Mouse (Mus musculus): ENCODE measurements around the gene Efna4.

The Efna4 gene

GRCm38 (mm10) chr3:89328623-89329022, 9.2 kb downstream of the Efna4 start:
- no peak for DNase-seq

GRCm38 (mm10) chr3:89327371-89327870, 10.4 kb downstream of the Efna4 start:
- DNase-seq, result no peak

DNA sequence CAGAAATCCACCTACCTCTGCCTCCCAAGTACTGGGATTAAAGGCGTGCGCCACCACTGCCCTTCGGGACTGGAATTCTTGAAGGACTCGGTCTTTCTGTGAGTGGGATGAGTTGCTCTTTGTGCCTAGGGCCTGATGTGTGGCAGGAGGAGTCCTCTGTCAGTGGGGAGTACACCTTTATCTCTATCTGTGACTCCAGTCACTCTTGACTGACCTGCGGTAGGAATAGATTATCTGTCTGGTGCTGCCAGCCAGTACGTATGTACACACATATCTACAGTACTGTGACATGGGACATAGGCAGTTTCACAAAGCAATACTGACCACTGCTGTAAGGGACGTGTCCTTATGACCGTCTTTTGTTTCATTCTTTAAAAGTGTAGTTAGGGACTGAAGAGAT, 11.9 kb downstream of the Efna4 start:
- DNase-seq, result no peak

GRCm38 (mm10) chr3:89322514-89323165, 15.2 kb downstream of the Efna4 start, which contains the start of gene Efna3:
TSS of gene Efna3 (minus strand) at chr3:89322965.
- DNase-seq, result peak; percentile 58

- DNase-seq, result no peak
These were observed 15.7 kb downstream of the Efna4 start for GRCm38 (mm10) chr3:89322131-89322500.

DNA sequence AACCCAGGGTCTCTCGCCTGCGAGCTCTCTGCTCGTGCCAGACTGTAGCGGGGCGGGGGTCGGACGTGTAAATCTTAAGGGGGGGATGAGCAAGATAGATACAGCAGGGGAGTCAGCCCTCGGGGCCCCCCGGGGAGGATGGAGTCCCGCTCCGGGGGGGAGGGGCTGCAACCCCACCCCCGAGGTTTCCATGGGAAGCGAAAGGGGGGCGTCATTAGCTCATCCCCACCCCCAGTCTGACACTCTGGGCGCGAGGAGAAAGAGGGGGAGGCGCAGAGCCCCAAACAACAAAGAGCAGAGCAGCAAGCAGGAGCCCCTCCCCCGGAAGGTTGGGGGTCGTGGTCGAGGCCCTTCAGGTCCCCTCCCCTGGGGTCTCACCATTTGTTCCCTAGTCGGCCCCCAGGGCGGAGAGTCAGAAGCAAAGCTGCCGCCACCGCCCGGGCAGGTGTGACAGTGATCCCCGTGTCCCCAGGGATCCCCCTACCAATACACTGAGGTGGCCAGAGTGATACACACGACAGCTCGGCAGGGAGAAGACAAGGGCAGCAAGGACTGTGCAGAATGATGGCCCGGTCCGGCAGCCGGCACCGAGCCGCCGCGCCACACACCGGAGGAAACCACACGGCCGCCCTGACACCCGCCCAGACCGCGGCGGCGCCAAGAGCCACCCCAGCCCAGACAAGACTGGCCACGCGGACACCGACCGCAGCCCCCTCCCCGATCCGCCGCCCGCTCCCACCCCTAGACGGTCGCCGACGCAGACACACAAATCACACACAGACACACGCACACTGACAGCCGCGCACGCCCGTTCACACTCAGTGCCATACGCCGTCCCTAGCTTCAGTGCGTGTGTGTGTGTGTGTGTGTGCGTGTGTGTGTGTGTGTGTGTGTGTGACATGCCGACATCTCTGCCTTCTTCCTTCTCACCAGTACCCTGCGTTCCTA, 16.4 kb downstream of the Efna4 start:
- DNase-seq, result no peak

DNA sequence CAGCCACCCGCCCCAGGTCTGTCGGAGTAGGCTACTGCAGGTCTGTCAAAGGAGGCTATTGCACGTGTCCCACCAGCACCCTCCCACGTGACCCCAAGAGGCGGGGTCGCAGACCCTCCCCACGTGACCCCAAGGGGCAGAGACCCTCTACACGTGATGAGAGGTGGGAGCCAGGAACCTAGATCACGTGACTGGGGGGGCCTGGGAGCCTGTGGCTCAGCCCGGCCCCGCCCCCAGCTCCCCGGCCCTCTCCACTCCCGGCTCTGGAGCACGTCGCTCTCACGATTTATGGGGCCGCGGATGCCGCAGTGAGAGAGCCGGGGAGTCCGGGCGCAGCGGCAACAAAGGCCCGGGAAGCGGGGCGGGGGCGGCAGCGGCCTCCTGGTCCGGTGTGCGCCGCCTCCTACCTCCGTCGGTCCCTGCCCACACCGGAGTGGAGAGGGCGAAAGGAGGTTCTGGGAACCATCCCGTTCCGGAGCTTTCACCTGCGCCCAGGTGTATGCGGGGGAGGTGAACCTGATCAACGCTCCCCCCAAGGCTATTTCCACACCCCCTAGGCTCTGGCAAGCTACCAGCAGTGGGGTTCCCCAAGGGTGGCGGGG, 17.1 kb downstream of the Efna4 start:
- no peak for DNase-seq

GRCm38 (mm10) chr3:89319591-89320350, 18.1 kb downstream of the Efna4 start:
- DNase-seq, result no peak

DNA sequence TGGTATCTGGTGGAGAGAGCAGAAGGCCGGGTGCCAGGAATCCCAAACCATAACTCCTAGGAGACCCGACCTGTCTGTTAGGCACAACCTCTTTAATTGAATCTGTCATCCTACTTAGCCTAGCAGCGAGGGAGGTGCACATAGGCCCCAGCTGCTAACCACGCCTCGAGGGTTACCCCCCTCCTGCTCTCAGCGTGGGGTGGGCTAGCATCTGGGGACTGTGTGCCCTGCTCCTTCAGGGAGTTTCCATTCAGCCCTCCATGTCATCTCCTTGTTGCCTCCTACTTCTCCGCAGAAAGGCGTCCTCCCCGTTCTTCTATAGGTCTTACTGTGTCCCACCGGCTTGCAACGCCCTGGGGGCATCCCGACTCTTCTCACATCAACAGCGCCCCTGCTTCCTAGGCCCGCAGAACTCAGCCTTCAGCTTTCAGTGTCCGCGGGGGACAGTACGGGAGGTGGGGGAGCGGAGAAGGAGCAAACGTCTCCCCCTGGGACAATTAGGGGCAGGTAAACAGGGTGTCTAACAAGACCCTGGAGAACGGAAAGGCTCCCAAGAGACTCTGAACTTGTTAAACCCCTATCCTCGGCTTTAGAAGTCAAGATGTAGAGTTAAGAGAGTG, 18.7 kb downstream of the Efna4 start:
- DNase-seq, result no peak

DNA sequence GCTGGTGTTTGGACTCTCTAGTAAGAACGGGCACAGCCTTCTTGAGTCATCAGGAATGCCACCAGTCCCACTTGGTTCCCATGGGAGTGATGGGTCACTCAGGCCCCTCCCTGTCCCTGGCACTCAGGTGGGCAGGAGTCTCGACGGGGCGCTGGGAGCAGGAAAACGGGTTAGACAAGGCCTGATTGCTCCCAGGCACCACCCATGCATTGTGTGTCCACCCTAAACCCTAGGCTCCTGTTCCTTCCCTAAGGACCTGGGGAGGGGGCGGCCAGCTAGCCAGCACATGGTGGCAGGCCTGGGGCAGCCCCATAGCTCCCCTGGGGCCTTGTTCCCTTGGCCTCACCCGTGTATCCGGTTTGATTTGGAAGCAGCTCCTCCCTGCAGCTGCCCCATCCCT, 19.5 kb downstream of the Efna4 start:
- no peak for DNase-seq

DNA sequence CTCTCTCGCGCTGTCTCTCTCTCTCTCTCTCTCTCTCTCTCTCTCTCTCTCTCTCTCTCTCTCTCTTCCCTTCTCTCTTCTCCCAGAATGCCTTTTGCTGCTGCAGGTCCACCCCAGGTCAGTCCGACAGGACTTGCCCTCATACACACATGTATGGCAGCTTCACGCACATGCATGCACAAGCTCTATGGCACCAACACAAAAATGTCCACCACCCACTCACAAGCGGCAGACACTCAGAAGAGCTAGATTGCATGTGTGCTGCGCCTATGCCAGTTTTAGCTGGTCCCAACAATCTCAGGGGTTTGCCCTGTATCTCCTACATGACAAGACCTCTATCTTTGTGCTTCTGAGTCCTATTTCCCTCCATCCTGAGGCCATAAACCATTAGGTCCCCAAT, 20.6 kb downstream of the Efna4 start:
- DNase-seq, result no peak

- DNase-seq, result peak; percentile 82
These were observed 21.0 kb downstream of the Efna4 start for GRCm38 (mm10) chr3:89316833-89317232.

DNA sequence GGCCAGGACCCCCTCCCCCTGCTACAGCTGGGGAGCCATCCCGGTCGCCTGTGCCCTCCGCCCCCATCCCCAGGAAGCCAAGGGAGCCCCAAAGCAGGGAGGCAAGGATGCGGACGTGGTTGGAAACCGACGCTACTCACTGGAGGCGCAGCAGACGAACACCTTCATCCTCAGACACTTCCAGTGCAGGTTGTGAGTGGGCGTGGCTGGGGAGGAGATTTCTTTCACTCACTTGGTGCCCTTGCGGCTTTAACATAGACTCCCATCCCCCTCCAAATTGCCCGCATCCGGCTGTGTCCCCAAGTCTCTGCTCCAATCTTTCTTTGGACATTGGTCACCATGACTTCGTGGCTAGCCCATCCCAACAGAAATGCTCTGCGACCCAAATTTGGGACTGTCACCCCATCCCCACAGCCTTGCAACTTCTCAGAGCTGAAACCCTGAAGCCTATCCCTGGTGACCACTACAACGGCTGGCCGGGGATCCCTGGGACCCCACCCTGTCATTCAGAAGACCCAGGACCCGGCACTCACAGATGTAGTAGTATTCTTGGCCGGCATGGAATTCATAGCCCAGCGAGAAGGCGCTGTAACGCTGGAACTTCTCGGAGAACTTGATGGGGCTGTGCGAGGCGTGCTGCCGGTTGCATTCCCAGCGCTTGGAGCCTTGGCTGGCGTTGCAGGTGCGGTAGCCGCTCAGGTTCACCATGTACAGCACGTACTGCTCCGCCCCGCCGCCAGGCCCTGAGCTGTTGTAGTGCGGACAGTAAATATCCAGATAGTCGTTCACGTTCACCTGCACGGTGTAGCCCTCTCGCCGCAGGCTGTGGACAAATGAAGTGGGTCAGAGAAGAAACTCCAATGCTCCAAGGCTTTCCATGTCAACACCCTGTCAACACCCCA, 21.6 kb downstream of the Efna4 start:
- no peak for DNase-seq

DNA sequence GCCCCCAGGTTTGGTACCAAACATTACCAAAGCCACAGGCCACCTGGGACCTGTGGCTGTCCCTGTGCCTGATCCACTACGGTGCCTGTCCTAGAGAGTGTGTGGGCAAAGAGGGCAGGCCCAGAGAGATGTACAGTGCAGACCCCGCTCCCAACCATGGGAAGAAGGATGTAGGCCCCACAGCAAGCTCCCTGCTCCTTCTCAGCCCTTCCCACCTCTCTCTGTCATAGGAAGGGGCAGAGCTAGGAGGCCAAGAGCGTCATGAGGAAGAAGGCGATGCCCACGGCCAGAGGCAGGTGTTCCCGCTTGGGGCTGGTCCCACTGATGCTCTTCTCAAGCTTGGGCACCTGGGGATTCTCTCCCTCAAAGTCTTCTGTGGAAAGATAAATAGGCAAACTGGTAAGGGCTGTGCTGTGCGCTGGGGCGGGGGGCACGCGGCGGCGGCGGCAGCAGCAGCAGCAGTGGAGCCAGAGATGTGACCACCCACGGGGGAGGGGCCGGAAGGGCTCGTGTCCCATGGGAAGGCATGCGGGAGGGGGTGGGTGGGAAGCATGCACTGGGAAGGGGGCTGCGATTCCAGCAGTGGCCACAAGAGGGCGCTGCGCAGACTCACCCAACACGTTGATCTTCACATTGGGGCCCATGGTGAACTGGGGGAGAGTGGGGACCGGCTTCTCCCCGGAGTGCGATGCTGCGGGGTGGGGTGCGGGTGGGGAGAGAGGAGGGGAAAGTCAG, 22.5 kb downstream of the Efna4 start:
- DNase-seq, result peak; percentile 60

DNA sequence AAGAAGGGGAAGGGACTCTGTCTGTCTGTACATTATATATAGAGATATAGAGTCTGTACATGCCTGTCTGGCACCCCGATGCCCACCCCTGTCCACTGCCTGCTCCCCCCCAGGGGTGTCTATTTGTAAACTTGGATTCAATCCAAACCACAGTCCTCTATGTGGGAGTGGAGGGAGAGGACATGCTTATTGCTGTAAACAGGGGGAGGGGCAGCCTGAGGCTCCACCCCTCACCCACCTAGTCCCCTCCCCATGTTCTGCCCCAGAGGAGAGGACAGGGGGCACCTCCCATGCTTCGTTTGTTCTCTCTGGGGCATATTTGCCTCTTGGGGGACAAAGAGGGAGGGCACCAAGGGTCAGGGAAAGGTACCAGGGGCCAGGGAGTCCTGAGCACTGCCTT, 23.0 kb downstream of the Efna4 start:
- DNase-seq, result no peak

- DNase-seq, result no peak
These were observed 23.5 kb downstream of the Efna4 start for GRCm38 (mm10) chr3:89314340-89314739.

DNA sequence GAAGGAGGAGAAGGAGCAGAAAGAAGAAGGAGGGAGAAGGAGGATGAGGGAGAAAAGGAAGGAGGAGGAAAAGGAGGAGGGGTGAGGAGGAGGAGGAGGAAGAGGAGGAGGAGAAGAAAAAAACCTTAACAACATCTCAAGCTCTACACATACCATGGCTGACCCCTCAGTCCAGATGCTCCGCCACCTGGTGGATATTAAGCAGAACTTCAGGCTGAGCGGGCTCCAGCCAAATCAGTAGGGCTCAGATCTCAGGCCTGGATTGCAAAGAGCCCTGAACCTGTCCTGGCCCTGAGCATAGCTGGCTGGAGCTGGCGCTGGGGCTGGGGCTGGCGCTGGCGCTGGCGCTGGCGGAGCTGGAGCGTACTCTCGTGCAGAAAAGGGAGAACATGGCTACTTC, 29.7 kb downstream of the Efna4 start:
- peak; percentile 76 for DNase-seq

GRCm38 (mm10) chr3:89305551-89306325, 32.1 kb downstream of the Efna4 start:
- peak; percentile 67 for DNase-seq

DNA sequence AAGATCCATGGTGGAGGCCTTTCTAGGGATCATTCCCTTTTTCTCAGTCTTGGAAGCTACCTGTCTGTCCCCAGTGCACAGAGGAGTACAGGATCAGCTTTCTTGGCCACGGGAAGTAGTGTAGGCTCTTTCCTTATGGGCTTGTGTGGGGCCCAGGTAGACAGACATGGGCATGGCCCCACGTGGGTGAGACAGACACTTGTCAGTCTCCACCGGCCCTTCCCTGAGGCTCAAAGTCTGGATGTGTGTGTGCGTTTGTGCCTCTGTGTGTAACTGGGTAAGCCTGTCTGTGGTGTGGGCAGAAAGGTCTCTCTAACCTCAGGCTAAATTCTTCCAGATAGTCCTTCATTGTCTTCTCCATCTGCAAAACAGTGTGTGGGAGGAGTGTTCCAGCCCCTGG, 32.7 kb downstream of the Efna4 start:
- no peak for DNase-seq

GRCm38 (mm10) chr3:89304440-89304839, 33.4 kb downstream of the Efna4 start:
- DNase-seq, result no peak
